Mouse (Mus musculus): Measurements from ENCODE around the gene Gm10272.
"Not testable (repeated sequence)": the region's sequence is repeated elsewhere in the genome, so short reads cannot be mapped to it uniquely, and the experiment has no call there.

Gene Gm10272

DNA sequence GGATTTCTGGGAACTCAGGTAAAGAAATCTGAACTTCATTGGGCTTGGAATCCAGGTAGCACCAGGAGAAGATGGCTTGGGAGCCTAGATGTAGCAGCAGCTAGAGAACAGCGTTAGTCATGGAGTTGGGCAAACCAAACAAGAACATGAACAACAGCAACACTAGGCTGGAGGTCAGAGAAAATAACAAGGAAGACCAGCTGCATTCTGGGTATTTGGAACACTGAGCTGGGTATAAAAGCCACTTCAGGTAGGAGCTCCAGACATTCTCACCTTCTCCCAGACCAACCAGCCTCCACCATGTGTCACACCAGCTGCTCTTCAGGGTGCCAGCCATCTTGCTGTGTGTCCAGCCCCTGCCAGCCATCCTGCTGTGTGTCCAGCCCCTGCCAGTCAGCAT, at the start of gene Gm10272:
Gm10272 (plus strand) TSS at position 301 of the 400 bp plus-strand sequence.
- DNase-seq (ENCODE audit: low spot score in 2 of 2): no peak

DNA sequence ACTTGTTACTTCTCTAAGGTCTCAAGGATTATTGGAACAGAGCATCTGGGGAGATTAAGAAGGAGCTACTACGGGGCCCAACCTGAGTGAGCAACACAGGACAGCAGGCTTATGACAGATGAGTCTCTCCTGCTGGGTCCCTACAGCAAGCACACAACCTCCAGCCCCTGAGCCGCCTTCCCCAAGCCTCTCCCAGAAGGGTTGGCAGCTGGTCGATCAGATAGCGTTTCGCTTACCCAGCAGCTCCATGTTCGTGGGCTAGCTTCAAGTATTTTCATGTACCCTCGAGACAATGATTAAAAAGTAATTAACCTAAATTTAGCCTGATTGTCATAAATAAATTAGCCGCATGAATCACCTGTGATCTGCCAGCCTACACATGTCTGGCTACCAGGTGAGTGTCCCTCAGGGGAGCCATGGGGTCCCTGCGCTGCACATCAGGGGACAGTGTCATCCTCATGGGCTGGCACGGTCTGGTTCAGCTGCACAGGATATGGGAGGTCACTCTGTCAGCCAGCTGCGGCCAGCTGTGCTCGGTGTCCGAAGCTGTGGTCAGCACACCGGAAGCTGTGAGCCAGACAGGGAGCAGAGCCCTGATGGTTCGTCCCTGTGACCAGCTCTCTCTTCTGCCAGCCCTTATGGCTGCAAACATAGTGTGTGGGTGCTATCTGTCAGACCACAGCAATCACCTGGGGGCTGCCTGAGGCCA, 48.0 kb upstream of the Gm10272 start:
- peak; percentile 48 to 56 for DNase-seq (ENCODE audit: low spot score in 2 of 2)

DNA sequence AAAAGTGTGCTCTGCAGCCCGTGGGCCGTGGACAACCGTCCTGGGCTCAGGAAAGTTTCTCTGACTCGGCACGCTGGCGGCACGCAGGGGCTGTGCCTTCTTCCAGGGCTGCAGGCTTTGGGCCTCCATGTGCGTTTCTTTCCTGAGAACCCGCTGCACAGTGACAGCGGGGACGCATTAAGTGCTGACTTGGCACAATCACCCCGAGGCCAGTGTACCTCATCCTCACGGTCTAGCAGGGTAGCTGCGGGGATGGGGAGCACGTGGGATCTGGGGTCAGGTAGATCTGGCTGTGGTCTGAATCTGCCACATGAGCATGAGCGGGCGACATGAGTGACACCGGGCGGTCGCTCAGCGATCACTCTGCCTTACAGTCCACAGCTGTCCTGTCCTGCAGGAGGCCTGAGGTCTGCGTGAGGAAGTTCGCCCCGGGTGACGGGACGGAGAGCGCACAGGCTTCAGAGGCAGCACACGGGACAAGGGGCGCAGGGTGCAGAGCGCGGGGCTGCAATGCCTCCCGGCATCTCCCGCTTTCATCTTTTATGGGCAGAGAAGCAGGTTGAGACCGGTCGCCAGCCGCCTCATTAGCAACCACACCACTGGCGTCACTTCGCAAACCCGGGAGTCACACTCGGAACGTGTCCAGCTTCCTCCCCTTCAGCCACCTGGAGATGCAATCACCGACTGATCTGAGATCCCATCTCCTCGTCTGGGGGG, 42.3 kb upstream of the Gm10272 start:
- DNase-seq (ENCODE audit: low spot score in 2 of 2): no peak

DNA sequence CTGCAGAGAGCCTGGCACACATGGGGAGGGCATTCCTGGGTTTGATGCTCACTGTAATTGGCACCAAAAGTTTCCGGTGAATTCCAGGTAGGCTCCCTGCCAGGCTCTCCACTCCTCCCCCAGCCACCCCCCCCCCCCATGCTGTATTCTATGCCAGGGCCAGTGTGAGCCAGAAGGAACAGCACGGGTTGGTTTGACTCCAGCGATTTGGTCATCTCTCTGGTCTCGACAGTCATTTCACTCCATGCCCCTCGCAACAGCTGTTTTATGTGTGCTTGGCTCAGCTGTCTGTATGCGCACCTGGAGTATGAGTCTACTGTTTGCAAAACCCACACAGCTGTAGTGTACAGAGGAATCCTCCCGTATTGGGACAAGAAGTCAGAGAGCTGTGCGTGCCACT, 40.1 kb upstream of the Gm10272 start:
- DNase-seq (ENCODE audit: low spot score in 2 of 2): no peak

DNA sequence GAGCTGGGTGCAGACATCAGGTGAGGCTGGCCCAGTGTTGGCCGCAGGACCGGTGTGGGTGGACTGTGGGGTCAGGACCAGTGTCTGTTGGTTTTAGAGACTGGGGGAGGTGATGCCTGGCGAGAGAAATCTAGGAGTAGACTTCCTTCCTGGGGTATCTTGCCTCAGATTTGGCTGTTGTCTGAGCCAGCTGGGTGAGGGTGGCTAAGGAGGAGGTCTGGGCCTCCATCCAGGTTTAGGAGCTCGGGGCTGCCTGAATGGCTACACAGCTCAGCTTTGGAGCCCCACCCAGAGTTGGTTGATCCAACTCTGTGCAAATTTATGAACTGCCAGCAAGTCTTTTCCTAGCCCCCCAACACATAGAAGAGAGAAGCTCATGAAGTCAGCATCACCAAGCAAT, 39.0 kb upstream of the Gm10272 start:
- DNase-seq (ENCODE audit: low spot score in 2 of 2): no peak

DNA sequence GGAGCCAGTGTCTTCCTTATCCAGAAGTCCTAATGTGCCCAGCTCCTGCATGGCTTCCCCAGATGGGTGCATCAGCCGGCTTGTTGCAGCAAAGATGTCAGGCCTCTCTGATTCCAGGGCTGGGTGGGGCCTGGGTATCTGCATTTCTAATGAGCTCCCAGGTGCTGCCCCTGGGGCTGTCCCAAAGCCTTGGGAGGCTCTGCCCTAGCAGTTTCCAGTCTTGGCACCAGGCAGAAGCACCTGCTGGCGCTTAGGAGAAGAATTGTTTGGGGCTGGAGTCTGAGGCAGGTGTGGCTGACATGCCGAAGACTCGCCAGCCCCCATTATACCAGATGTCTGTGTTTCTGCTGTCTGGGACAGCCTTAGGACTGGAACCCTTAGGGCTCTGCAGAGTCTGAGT, 35.7 kb upstream of the Gm10272 start:
- DNase-seq (ENCODE audit: low spot score in 2 of 2): no peak

DNA sequence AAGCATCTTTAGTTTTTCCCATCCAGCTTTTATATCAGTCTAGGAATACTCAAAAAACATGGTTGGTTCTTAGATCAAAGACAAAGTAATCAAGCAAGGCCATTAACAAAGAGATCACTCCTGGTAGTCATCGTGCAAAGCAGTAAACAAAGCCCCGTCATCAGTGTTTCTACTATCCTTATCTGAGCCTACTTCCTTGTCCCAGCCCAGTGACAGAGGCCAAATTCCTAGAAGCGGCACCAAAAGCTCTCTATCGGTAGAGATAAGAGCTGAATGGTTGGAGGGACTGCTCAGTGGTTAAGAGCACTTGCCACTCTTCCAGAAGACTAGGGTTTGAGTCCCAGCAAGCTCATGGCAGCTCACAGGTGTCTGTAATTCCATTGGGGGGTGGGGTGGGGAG, 34.9 kb upstream of the Gm10272 start:
- DNase-seq (ENCODE audit: low spot score in 2 of 2): no peak

DNA sequence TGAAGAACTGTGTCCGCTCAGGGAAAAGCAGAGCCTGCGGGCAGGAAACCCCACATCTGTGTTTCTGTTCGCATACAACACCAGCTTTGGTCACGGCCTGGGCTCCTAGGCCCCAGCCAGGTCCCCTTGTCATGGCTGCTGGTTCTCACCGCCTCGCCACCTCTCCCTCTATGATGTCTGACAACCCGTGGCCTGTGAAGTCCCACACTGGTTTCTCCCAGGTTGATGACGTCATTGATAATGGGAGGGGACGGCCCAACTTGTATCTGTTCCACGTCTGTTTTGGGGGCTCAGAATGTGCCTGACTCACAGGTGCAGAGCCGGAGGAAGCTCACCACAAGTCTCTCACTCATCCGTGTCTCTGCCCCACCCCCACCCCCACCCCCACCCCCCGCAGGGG, 32.7 kb upstream of the Gm10272 start:
- no peak for DNase-seq (ENCODE audit: low spot score in 2 of 2)

DNA sequence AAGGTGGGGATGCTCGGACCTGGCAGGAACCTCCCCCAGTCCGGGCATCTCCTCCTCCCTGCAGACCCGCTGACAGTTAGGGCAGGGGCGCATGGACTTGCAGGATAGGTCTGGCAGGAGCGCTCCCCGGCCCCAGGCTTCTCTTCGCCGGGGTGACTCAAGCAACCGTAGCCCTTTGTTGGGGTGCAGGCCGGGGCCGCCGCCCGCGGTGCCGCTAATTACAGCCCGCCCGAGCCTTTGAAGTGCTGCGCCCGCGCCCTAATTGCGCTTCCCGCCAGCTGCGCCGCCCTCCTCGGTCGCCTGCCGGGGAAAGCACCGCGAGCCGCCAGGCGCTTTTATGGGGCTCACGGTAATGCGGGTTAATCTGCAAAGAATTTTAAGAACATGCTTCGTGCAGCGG, 28.9 kb upstream of the Gm10272 start:
- DNase-seq (ENCODE audit: low spot score in 2 of 2): no peak

DNA sequence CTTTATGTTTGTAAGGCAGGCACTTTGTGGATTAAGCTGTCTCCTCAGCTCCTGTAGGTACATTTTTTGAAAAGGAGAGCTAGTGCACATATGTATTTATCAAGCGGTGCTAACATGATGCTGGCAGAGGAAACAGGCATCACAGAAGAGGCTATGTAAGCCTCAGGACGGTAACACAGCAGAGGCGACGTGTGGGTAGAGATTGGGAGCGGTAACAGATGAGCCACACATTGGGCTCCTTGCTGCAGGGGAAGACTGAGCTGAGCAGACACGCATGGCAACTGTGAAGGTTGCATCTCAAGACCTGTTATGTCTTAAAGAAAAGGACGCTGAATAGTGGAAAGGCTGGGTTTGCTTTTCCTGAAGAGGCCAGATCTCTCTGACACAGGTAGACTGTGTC, 23.4 kb upstream of the Gm10272 start:
- DNase-seq (ENCODE audit: low spot score in 2 of 2): no peak

DNA sequence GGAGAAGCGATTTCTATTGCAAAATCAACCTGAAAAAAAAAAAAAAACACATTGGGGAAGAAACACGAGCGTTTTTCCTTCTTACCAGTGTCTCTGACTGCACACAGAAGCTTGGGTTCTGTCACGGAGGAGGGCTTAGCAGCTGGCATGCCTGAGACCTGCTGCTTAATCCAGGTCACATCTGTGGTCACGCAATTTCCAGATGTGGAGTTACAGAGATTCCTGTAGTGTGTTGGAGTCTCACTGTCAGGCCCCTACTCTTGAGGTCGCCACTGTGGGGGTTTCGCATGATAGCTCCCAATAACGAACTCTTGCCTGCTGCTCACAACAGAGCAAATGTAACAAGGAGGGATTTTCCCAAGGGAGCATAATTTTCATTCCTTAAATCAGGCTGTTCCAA, 22.2 kb upstream of the Gm10272 start:
- no peak for DNase-seq (ENCODE audit: low spot score in 2 of 2)

DNA sequence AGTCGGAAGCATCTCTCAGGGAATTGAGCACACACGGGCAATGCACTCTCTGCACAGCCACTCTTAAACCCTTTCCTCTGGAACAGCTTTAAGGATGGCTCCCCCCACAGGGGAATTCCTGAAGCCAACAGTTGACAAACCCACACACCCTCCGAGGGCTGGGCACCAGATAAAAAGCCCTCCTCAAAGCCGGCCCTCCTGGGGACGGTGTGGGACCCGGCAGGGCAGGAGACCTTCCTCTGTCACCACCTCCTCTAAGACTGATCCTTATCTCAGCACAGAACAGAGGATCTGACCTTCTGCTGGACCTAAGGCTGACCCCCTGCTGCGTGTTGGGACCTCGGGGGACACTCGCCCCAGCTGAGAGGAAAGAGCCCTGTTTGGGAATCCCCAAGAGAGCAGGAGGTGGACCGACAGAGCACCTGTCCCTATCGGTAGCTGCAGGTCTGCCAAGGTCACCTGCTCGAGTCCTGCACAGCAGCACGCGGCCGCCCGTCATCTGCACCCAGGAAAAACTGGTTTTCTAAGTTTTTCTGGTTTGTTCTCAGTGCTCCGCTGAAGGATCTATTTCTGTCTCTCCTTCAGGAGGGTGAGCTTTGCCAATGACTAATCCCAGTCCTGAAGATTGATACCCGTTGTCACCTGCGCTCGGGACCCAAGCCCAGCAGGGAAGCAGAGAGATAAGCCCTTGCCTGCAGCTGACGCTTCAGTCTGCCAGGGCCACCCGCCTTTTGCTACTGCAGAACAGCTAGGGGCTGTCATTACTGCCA, 20.3 kb upstream of the Gm10272 start, which contains the start of gene Tspear:
Tspear (plus strand) TSS at position 675 of the 770 bp plus-strand sequence.
- peak in 1 of 2 experiments; percentile 12 for DNase-seq (ENCODE audit: low spot score in 2 of 2)

DNA sequence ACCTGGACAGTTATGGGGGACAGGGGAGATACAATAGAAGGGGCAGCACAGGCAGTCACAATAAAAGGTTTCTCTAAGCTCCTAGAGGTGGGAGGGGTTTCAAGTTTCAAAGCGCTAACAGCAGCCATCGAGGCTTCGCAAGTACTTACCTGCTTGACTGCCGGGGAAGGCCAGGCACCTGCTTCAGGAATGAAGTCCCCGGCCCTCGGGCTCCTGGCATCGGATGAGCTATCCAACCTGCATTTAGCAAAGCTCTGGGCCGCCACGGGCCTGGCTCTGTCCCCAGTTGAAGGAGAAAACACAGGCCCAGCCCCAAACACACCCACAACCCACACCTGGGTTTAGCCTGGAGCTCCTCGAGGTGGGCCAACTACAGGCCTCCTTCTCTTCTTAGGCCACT, 19.4 kb upstream of the Gm10272 start:
- DNase-seq (ENCODE audit: low spot score in 2 of 2): no peak

DNA sequence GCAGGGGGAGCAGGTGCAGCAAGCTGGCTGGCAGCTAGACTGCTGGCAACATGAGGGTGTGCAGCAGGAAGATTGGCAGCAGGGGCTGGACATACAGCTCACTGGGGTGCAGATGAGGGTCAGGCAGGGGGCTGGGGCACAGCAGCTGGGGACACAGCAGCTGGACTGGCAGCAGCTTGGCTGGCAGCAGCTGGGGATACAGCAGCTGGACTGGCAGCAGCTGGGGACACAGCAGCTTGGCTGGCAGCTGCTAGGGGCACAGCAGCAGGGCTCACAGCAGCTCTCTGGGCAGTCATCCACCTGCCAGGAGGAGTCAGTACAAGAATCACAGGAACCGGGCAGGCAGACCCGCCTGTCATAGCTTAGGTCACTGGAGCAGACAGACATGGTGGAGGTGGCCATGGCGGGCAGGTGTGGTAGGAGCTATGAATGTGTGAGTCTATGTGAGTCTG, 16.0 kb upstream of the Gm10272 start, which contains the start of gene Gm19402:
Gm19402 (minus strand) TSS at position 402 of the 452 bp plus-strand sequence.
- DNase-seq (ENCODE audit: low spot score in 2 of 2): not testable (repeated sequence)

DNA sequence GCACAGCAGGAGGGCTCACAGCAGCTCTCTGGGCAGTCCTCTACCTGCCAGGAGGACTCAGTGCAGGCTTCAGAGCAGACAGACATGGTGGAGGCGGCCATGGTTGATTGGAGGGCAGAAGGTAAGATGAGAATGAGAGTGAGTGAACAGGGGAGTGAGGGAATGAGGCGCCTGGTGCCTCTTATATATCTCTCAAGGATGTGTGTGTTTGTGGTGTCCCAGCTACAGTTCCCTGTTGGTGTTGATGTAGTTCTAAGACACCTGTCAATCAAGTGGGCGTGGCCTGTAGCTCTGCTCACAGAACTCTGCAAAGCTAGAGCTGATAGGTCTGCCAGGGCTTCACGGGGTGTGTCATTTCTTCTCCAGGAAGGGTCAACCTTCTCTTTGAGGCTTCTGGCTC, 9.3 kb upstream of the Gm10272 start, which contains the start of gene Gm9508:
Gm9508 (minus strand) TSS at position 101 of the 400 bp plus-strand sequence.
- DNase-seq (ENCODE audit: low spot score in 2 of 2): no peak

DNA sequence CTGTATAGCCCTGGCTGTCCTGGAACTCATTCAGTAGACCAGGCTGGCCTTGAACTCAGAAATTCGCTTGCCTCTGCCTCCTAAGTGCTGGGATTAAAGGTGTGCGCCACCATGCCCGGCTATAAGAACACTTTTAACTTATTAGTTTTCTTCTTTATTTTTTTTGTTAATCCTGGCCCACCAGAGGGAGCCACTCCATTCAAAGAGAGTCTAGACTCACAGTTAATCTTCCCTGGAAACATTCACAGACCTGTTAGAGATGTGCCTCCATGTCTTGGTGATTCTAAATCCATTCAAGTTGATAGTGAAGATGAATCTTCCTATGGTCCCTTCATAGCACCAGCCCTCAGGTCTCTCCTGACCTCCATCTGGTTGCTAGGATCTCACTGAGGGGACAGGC, 3.4 kb downstream of the Gm10272 start:
- DNase-seq (ENCODE audit: low spot score in 2 of 2): no peak

DNA sequence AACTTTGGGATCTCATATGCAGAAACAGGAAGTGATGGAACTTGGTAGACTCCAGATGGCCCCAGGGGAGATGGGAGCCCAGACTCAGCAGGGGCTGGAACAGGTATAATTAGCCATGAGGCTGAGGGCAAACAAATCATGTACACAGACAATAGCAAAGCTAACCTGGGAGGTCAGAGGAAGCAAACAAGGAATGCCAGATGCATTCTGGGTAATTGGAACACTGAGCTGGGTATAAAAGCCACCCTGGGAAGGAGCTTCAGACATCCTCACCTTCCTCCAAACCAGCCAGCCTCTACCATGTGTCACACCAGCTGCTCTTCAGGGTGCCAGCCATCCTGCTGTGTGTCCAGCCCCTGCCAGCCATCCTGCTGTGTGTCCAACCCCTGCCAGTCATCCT, 4.7 kb downstream of the Gm10272 start, which contains the start of gene Gm10024:
Gm10024 (plus strand) TSS at position 301 of the 400 bp plus-strand sequence.
- not testable (repeated sequence) for DNase-seq (ENCODE audit: low spot score in 2 of 2)

DNA sequence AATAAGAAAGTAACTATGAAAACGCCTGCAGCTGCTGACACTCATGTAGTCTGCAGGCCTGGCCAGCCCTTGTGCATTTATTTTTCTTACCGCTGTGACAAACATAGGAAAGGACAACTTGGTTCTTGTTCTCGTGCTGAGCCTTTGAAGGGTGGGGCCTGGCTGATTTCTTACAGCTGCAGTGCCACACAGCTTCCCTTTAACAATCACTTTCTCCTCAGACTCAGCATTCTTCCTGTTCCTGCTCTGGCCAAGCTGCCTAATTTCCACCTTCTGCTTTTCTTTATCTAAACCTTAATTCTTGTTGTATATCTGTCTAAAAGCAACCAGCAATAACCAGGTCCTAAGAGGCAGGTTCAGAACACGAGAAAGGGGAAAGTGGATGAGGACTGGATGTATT, 7.3 kb downstream of the Gm10272 start:
- peak in 1 of 2 experiments; percentile 1 for DNase-seq (ENCODE audit: low spot score in 2 of 2)

DNA sequence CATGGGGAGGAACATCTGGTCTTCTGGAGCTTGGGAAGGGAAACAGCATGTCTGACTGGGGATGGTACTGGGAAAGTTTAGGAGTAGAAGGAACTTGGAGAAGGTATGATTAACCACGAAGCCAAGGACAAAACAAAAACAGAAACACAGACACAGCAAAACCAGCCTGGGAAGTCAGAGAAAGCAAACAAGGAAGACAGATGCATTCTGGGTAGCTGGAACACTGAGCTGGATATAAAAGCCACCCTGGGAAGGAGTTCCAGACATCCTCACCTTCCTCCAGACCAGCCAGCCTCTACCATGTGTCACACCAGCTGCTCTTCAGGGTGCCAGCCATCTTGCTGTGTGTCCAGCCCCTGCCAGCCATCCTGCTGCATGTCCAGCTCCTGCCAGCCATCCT, 9.1 kb downstream of the Gm10272 start, which contains the start of gene Gm10142:
Gm10142 (plus strand) TSS at position 301 of the 400 bp plus-strand sequence.
- no peak for DNase-seq (ENCODE audit: low spot score in 2 of 2)

DNA sequence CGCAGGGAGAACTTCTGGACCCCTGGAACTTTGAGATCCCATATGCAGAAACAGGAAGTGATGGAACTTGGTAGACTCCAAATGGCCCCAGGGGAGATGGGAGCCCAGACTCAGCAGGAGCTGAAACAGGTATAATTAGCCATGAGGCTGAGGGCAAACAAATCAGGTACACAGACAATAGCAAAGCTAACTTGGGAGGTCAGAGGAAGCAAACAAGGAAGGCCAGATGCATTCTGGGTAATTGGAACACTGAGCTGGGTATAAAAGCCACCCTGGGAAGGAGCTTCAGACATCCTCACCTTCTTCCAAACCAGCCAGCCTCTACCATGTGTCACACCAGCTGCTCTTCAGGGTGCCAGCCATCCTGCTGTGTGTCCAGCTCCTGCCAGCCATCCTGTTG, 13.9 kb downstream of the Gm10272 start, which contains the start of gene Krtap12-1:
Krtap12-1 (plus strand) TSS at position 301 of the 400 bp plus-strand sequence.
- DNase-seq (ENCODE audit: low spot score in 2 of 2): not testable (repeated sequence)

DNA sequence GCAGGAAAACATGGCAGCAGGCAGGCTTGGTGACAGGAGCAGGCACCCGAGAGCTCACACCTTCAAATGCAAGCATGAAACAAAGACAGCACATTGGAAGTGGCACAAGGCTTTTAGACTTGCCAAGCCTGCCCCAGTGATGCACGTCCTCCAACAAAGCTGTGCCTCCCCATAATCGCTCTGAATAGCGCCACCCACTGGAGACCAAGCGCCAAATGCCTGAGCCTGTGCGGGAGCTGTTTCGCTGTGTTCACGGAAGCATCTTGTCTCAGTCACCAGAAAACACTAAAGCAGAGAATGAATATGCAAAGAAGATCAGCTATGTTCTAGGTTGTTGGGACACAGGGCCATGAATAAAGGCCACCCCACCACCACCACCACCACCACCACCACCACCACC, 18.4 kb downstream of the Gm10272 start:
- no peak for DNase-seq (ENCODE audit: low spot score in 2 of 2)

DNA sequence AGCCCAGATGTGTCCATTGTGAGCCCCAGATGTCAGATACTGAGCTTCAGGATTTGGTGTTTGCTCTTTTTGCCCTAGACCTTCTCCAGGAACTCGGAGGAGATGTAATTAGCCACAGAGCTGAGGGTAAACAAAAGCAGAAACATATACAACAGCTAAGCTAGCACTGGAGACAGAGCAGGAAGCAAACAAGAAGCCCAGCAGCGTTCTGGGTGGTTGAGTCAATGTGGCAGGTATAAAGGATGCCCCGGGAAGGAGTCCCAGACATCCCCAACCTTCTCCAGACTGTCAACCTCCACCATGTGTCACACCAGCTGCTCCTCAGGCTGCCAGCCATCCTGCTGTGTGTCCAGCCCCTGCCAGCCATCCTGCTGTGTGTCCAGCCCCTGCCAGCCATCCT, 19.8 kb downstream of the Gm10272 start, which contains the start of gene Gm10100:
Gm10100 (plus strand) TSS at position 301 of the 400 bp plus-strand sequence.
- DNase-seq (ENCODE audit: low spot score in 2 of 2): no peak

Data from heart, adult 9 months (tissue).